Mouse (Mus musculus): Measurements from ENCODE around the gene Pafah1b3. TPM values are rescaled to one million over a fixed set of nuclear protein-coding genes. Genes with fewer than 3 reads are reported as not detected.

Pafah1b3 gene
- polyA plus RNA-seq, 1 experiment from 2014 or later: 180 TPM

DNA sequence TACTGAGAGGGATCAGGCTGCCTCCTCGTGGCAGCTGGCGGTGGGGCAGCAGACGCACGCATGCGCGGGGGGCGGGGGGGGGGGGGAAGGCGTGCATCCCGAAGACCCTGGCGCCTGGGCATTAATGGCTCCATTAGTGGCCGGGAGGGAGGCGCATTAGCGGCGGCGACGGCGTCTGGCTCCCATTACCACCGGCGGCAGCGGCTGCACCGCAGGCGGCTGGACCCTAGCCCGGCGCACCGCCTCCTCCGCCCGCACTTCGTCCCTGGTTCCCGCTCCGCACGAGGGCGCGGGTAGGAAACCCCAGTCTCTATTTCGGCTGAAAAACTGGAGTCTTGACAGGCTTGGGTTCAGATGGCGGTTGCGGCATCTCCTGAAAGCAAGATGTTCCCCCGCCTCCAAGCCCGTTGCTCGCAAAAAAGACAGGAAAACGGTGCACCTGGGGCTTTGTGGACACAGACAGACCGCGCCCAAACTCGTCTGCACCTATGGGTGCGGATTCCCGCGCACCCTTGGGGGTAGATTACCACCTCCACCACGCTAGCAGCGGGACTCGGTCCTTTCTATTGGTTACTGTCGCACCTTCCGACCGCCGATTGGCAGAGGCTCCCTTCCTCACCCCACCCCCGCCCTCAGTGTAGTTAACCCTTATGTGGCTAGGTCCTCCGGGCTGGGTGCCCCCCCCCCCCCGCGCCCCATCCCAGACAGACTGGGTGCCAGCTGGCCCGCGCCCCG is 19.3 kb downstream of the Pafah1b3 start:
- peak overlapping the region; percentile 91 for H3K4me2 ChIP-seq (ENCODE audit: low read depth, low read length)
- H3K27ac ChIP-seq (ENCODE audit: low read length): peak overlapping the region; percentile 98
- H3K9me3 ChIP-seq (ENCODE audit: control insufficient read depth, low read length): no peaks in the 10 kb centered on the region
- under 1% methylated on average over 56 of the region's 60 CpGs for WGBS
- H3K9ac ChIP-seq (ENCODE audit: low read depth, low read length): peak overlapping the region; percentile 81
- peak; percentile 70 for ATAC-seq
- H3K27me3 ChIP-seq (replicated peaks; ENCODE audit: control insufficient read depth, insufficient read depth, low read length): no peaks in the 10 kb centered on the region
- peaks cover under 1% of the 10 kb centered on the region; the same call in 1 of the 2 replicates for H3K36me3 ChIP-seq (ENCODE audit: control insufficient read depth, insufficient read depth, low read length)
- H3K4me1 ChIP-seq (ENCODE audit: control insufficient read depth, insufficient read depth, low read length): peaks cover 58% of the 10 kb centered on the region
- H3K4me3 ChIP-seq (ENCODE audit: low read length): peak overlapping the region; percentile 68

DNA sequence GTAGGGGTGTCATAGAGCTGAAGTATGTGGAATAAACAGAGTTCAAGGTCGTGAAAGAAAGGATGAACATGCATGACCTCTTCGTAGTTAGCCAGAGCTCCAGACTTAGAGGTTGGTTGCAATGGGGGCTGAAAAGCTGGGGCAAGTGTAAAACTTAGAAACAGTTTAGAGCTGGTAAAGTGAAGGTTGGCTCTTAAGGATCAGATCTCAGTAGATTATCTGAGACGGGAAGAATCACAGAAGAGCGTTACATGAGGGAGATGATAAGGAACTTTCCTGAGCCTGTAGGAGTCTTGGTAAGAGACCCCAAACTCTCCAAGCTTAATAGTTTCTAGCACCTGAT is 19.8 kb downstream of the Pafah1b3 start:
- Histone ChIP-seq H3K27ac (ENCODE audit: low read length) (peak overlapping the region; percentile 98), H3K4me2 (ENCODE audit: low read depth, low read length) (peak overlapping the region; percentile 91), H3K4me1 (ENCODE audit: control insufficient read depth, insufficient read depth, low read length) (peaks cover 54% of the 10 kb centered on the region), H3K9ac (ENCODE audit: low read depth, low read length) (peak overlapping the region; percentile 81), H3K4me3 (ENCODE audit: low read length) (peak overlapping the region; percentile 68), H3K9me3 (ENCODE audit: control insufficient read depth, low read length) (no peaks in the 10 kb centered on the region), H3K36me3 (ENCODE audit: control insufficient read depth, insufficient read depth, low read length) (peaks cover 2% of the 10 kb centered on the region; the same call in 1 of the 2 replicates), H3K27me3 (replicated peaks; ENCODE audit: control insufficient read depth, insufficient read depth, low read length) (no peaks in the 10 kb centered on the region)
- no peak for ATAC-seq
- 8% methylated on average over 4 of the region's 4 CpGs for WGBS

DNA sequence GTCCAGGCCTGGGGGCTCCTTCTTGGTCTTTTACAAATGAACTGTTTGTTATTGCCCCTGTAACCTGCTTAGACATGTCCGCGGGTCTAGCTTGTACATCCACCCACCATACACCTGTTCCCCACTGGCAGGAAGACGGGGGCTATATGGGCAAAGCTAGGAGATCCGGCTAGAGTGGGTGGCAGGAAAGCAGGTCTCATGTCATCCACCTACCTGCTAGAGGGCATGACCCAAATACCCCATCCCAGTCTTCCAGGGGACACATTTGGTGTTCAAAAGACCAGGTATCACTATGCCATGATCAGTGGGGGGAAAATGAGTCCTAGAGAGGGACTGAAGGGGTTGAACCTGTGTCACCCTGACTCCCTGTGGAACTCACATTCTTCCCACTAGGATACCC is 20.4 kb downstream of the Pafah1b3 start:
- no peak overlapping the region for H3K4me3 ChIP-seq (ENCODE audit: low read length)
- peak overlapping the region; percentile 91 for H3K4me2 ChIP-seq (ENCODE audit: low read depth, low read length)
- H3K36me3 ChIP-seq (ENCODE audit: control insufficient read depth, insufficient read depth, low read length): peaks cover 2% of the 10 kb centered on the region; the same call in 1 of the 2 replicates
- WGBS: 86% methylated on average over 4 of the region's 4 CpGs
- no peak for ATAC-seq
- H3K4me1 ChIP-seq (ENCODE audit: control insufficient read depth, insufficient read depth, low read length): peaks cover 54% of the 10 kb centered on the region
- H3K27ac ChIP-seq (ENCODE audit: low read length): peak overlapping the region; percentile 98; the same call in 1 of the 2 replicates
- H3K27me3 ChIP-seq (replicated peaks; ENCODE audit: control insufficient read depth, insufficient read depth, low read length): no peaks in the 10 kb centered on the region
- H3K9ac ChIP-seq (ENCODE audit: low read depth, low read length): peak overlapping the region; percentile 81
- H3K9me3 ChIP-seq (ENCODE audit: control insufficient read depth, low read length): no peaks in the 10 kb centered on the region

DNA sequence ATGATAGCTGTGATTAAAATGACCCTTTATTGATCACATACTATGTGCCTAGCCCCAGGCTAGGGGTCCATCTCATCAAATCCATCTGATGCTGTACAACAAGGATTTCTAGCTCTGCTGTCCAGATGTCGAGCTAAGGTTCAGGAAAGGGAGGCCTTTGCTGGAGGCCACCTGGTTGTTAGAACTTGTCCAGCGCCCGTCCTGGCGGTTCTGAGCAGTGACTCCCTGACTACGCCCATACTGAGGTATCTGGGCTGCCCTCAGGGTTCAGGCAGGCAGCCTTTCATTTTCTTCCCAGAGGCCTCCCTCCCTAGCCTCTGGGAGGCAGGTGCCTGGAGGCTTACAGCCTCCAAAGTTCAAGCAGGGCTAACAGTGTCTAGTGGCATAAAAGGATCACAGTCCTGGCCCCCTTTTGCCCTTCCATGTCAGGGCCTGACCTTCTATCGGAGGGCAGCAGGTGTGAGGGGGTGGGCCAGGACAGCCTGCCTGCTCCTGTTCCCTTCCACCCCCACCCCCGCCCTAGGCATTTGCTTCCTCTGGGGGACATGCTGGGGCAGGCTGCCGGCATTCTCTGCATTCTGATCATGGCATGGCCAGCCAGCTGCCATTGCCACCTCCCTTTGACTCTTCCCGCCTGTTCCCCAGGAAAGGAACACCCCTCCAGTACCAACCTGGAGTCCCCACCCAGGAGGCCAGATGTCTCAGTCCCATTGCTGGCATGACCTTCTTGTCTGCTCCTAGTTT is 22.1 kb downstream of the Pafah1b3 start:
- H3K4me1 ChIP-seq (ENCODE audit: control insufficient read depth, insufficient read depth, low read length): peaks cover 45% of the 10 kb centered on the region
- no peaks in the 10 kb centered on the region for H3K27me3 ChIP-seq (replicated peaks; ENCODE audit: control insufficient read depth, insufficient read depth, low read length)
- no peak for ATAC-seq
- H3K36me3 ChIP-seq (ENCODE audit: control insufficient read depth, insufficient read depth, low read length): peaks cover 2% of the 10 kb centered on the region
- peak overlapping the region; percentile 43; the same call in 1 of the 2 replicates for H3K27ac ChIP-seq (ENCODE audit: low read length)
- peak overlapping the region; percentile 44 for H3K9ac ChIP-seq (ENCODE audit: low read depth, low read length)
- 55% methylated on average over 9 of the region's 9 CpGs for WGBS
- no peak overlapping the region for H3K4me3 ChIP-seq (ENCODE audit: low read length)
- H3K4me2 ChIP-seq (ENCODE audit: low read depth, low read length): no peak overlapping the region
- H3K9me3 ChIP-seq (ENCODE audit: control insufficient read depth, low read length): no peaks in the 10 kb centered on the region

DNA sequence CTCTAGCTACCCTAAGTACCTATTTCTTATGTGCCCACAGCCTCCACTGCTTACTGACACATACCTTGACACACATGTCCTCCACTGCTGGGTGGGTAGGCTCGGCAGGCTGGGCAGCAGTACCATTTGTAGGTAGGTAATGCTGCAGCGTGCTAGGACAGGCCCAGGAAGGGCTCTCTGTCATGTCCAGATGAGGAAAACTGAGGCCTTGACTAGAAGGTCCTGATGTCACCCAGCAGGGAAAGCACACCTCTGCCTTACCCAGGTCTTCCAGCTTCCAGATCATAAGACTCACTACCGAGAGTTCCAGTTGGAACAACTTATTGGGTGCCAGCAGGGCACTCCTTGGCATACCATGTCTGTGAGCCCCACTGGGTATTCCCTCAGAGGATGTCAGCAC is 22.8 kb downstream of the Pafah1b3 start:
- H3K36me3 ChIP-seq (ENCODE audit: control insufficient read depth, insufficient read depth, low read length): peaks cover 2% of the 10 kb centered on the region
- no peaks in the 10 kb centered on the region for H3K9me3 ChIP-seq (ENCODE audit: control insufficient read depth, low read length)
- 86% methylated on average over 3 of the region's 3 CpGs for WGBS
- no peak overlapping the region for H3K27ac ChIP-seq (ENCODE audit: low read length)
- no peak overlapping the region for H3K4me2 ChIP-seq (ENCODE audit: low read depth, low read length)
- no peak overlapping the region for H3K4me3 ChIP-seq (ENCODE audit: low read length)
- H3K9ac ChIP-seq (ENCODE audit: low read depth, low read length): 0 out of 2 replicates have a peak overlapping the region, but pooled peaks have one; percentile 44
- H3K27me3 ChIP-seq (replicated peaks; ENCODE audit: control insufficient read depth, insufficient read depth, low read length): no peaks in the 10 kb centered on the region
- H3K4me1 ChIP-seq (ENCODE audit: control insufficient read depth, insufficient read depth, low read length): peaks cover 41% of the 10 kb centered on the region
- ATAC-seq: no peak

DNA sequence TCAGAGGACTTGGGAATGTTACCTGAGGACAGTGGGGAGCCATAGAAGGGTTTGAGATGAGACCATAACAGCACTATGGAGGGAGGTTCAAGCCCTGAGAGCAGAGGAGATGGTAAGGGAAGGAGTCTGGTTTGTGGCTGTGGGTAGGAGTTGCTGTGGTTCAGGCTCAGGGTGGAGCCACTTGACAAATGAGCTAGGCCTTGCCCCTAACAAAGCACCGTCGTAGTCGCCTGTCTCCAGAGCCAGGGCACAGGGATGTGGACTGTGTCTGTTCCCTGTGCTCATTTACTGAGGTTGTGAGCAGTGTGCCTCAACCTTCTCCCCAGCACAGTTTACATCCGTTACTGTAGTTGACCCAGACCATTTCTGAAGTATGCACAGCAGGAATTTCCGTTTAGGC is 23.2 kb downstream of the Pafah1b3 start:
- Histone ChIP-seq H3K36me3 (ENCODE audit: control insufficient read depth, insufficient read depth, low read length) (peaks cover 2% of the 10 kb centered on the region), H3K27ac (ENCODE audit: low read length) (no peak overlapping the region), H3K4me1 (ENCODE audit: control insufficient read depth, insufficient read depth, low read length) (peaks cover 41% of the 10 kb centered on the region), H3K27me3 (replicated peaks; ENCODE audit: control insufficient read depth, insufficient read depth, low read length) (no peaks in the 10 kb centered on the region), H3K9ac (ENCODE audit: low read depth, low read length) (0 out of 2 replicates have a peak overlapping the region, but pooled peaks have one; percentile 10), H3K9me3 (ENCODE audit: control insufficient read depth, low read length) (no peaks in the 10 kb centered on the region), H3K4me2 (ENCODE audit: low read depth, low read length) (no peak overlapping the region), H3K4me3 (ENCODE audit: low read length) (no peak overlapping the region)
- 55% methylated on average over 5 of the region's 5 CpGs for WGBS
- ATAC-seq: no peak

DNA sequence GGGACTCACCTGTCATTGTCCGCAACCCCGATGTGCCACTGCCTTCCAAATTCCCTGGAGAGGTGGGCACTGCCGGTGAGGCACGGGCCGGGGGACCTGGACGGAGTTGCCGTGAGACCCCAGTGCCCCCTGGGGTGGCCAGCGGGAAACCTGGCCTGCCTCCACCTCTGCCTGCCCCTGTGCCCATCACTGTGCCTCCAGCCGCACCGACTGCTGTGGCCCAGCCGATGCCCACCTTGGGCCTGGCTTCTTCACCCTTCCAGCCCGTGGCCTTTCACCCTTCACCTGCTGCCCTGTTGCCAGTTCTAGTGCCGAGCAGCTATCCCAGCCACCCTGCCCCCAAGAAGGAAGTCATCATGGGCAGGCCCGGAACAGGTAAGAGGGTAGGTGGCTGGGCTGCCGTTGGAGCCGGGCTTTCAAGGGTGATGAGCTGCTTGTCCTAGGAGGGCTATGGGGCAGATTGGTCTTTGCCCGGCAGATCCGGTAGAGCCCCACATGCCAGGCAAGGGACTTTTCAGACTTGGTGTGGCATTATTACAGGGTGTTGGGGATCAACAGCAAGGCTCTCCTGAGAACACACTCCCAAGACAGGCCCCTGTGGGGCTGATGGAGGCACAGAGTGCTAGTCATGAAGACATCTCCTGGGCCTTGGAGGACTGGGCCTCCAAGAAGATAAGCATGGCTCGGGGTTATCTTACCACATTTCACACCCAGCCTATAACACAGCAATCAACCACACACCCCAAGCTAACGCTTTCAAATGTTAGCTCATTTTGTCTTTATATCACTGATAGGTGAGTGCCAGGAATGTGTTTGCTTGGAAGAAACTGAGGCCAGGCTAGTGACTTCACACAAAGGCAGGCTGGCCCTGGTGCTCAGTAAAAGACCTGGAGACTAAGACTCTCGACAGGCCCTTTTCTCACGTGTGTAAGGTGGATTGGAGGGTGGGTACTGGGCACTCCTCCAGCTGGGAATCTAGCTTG is 24.2 kb downstream of the Pafah1b3 start:
- no peak overlapping the region for H3K4me3 ChIP-seq (ENCODE audit: low read length)
- H3K4me2 ChIP-seq (ENCODE audit: low read depth, low read length): no peak overlapping the region
- peaks cover 47% of the 10 kb centered on the region for H3K4me1 ChIP-seq (ENCODE audit: control insufficient read depth, insufficient read depth, low read length)
- 88% methylated on average over 22 of the region's 22 CpGs for WGBS
- no peaks in the 10 kb centered on the region for H3K27me3 ChIP-seq (replicated peaks; ENCODE audit: control insufficient read depth, insufficient read depth, low read length)
- H3K27ac ChIP-seq (ENCODE audit: low read length): no peak overlapping the region
- H3K9me3 ChIP-seq (ENCODE audit: control insufficient read depth, low read length): no peaks in the 10 kb centered on the region
- no peak for ATAC-seq
- H3K36me3 ChIP-seq (ENCODE audit: control insufficient read depth, insufficient read depth, low read length): peaks cover 2% of the 10 kb centered on the region
- H3K9ac ChIP-seq (ENCODE audit: low read depth, low read length): peak overlapping the region; percentile 39; the same call in 1 of the 2 replicates

DNA sequence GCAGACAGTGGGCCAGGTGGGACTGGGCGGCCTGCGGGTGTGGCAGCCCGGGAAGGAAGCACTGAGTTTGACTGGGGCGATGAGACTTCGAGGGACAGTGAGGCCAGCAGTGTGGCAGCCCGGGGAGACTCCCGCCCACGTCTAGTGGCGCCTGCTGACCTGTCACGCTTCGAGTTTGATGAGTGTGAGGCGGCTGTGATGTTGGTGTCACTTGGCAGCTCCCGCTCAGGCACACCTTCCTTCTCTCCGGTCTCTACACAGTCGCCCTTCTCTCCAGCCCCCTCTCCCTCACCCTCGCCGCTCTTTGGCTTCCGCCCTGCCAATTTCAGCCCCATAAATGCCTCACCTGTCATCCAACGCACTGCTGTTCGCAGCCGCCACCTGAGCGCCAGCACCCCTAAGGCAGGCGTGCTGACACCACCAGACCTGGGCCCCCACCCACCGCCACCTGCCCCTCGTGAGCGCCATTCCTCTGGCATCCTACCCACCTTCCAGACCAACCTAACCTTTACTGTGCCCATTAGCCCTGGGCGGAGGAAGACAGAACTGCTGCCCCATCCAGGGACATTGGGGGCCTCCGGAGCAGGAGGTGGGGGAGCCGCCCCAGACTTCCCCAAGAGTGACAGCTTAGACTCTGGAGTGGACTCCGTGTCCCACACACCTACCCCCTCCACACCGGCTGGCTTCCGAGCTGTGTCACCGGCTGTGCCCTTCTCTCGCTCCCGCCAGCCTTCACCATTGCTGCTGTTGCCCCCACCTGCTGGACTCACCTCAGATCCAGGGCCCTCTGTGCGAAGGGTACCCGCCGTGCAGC is 25.1 kb downstream of the Pafah1b3 start:
- no peak overlapping the region for H3K9ac ChIP-seq (ENCODE audit: low read depth, low read length)
- peaks cover 43% of the 10 kb centered on the region for H3K4me1 ChIP-seq (ENCODE audit: control insufficient read depth, insufficient read depth, low read length)
- H3K36me3 ChIP-seq (ENCODE audit: control insufficient read depth, insufficient read depth, low read length): peaks cover 2% of the 10 kb centered on the region
- no peak for ATAC-seq
- H3K4me3 ChIP-seq (ENCODE audit: low read length): no peak overlapping the region
- 84% methylated on average over 38 of the region's 38 CpGs for WGBS
- H3K9me3 ChIP-seq (ENCODE audit: control insufficient read depth, low read length): no peaks in the 10 kb centered on the region
- H3K27ac ChIP-seq (ENCODE audit: low read length): no peak overlapping the region
- H3K4me2 ChIP-seq (ENCODE audit: low read depth, low read length): no peak overlapping the region
- H3K27me3 ChIP-seq (replicated peaks; ENCODE audit: control insufficient read depth, insufficient read depth, low read length): no peaks in the 10 kb centered on the region
